Mouse (Mus musculus) lung, postnatal 0 days (tissue): ENCODE data around the gene Cyp2w1.

ENCODE experiments used
- CTCF ChIP-seq: IDR thresholded peaks from 2 replicates; pipeline ENCODE4 v1.5.1; 2016; ENCODE audit warnings: antibody characterized with exemption, mild to moderate bottlenecking
- EP300 ChIP-seq: IDR thresholded peaks from 2 replicates; pipeline ENCODE4 v1.6.1; 2016; ENCODE audit warnings: antibody characterized with exemption, mild to moderate bottlenecking, control low read depth

DNA sequence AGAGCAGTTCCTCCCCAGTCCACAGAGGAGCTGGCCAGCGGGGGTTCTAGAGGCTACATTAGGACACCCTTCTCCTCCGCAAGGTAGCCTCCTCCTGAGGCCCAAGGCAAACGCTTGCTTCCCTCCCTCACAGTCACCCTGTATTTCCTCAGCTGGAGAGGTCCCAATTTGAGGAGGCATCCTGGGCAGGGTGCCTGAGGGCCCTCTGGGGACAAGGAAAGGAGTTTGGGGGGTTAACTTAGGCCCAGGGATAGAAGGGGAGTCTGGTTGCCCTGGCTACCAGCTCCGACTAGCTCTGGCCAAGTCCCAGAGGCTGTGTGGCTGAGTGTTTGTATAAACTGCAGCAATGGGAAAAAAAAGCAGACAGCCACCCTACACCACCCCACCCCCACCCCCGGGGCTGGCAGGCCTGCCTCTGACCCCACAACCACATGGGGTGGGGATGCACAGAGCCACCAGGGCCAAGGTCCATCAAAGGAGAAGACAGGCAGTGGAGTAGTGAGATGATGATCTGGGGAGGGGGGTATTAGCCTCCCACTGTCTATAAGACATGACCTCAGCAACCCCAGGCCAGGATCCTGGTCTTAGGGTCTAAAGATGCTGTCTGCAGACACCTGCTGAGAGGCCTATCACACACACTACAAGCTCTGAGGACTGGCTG is 12.6 kb downstream of the Cyp2w1 start:
- no peak for TF ChIP-seq EP300
- no peak for TF ChIP-seq CTCF
